Mouse (Mus musculus) frontal cortex, postnatal 10 days (tissue): ENCODE measurements around the gene Stard10.

Experiments
- DNase-seq, 2 experiments: peaks; one replicate each; pipeline ENCODE4 v3.0.0; 2022; ENCODE audit warnings: low spot score in 2 of 2, mixed read lengths in 1 of 2

Stard10 gene

DNA sequence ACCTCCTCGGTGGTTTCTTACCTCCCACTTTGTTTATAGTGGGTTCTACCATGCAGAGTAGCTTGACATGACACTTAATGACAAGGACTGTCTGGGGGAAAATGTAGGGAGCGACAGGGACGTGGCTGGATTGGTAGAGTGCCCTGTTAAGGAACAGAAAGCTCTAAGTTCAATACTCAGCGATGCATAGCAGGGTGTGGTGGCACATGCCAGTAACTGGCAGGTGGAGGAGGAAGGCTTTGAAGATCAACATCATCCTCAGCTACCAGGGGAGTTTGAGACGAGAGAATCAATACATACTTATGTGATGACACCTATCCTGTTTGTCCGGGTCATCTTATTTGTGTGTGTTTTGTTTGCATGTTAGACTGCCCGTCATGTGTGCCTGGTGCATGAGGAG is 52.8 kb downstream of the Stard10 start:
- DNase-seq, result no peak

DNA sequence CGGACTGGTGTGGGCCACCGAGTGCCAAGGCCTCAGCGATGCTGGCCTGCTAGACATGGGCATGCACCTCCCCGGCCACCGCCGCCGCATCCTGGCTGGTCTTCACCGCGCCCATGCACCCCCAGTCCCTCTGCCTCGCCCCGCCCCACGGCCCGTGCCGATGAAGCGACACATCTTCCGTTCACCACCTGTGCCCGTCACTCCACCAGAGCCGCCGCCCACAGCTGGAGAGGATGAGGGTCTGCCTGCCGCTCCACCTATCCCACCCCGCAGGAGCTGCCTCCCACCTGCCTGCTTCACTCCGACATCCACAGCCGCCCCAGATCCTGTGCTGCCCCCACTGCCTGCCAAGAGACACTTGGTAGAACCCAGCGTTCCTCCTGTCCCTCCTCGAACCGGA is 56.2 kb downstream of the Stard10 start:
- DNase-seq, result no peak

DNA sequence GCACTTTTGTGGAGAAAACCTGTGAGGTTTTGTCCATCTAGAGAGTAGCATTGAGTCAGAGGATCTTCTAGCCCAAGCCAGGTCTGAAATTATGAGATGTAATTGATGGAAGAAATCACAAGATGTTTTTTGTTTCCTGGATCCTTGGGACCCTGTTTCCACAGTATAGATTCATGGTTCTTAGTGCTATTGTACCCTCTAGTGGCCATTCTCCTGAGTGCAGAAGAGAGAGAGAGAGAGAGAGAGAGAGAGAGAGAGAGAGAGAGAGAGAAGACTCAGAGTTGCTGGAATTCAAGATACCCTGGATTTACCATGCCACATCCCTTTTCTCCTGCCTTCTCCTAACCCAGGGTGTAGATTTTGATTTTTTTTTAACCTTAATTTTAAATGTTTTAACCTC is 57.3 kb downstream of the Stard10 start:
- DNase-seq, result no peak

DNA sequence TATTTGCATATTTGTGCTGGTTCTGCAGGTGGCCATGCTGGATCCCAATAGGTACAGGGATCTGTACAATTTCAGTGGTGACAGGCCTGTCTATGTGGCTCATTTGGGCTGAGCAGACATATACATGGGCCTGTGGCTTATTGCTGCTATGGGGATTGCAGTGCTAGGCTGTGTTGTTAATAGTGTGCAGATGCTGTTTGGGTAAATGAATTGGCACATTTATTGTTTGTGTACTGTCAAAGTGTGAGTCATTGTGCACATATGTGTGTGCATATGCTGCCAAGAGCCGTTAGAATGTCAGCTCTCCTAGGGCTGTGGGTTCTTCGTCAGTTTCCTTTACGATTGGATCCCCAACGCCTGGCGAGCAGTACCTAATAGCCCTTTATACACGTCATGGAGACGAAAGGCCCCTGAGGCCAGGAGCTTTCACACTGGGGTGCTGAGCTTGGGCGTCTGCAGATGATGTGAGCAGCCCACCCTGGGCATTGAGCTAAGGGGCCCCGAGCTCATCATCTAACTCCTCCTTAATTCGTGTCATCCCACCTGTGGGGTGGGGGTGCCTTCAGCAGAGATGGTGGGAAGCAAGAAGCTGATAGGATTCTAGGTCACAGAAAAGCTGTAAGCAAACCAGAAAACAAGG is 59.9 kb downstream of the Stard10 start:
- DNase-seq, result no peak

DNA sequence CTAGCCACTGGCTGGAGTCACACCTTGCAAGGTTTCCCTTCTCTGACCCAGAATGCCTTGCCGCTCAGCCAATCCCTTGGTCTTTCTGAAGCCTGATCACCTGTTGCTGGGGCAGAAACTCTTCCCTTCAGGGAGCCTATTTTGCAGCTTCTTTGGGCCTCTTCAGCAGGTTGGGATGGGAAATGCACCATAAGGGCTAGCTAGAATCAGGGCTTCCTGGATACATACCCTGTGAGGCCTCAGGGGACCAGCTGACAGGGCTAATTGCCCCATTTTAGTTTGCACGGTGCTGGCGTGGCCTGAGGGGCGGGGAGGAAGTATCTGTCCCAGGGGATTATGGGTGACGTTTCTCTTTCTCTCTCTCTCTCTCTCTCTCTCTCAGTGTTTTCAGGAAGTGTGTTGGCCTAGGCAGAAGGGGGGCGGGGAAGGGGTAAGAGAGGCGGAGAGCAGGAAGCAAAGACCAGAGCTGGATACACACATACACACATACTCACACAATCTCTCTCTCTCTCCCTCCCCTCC is 60.9 kb downstream of the Stard10 start:
- DNase-seq, result no peak

DNA sequence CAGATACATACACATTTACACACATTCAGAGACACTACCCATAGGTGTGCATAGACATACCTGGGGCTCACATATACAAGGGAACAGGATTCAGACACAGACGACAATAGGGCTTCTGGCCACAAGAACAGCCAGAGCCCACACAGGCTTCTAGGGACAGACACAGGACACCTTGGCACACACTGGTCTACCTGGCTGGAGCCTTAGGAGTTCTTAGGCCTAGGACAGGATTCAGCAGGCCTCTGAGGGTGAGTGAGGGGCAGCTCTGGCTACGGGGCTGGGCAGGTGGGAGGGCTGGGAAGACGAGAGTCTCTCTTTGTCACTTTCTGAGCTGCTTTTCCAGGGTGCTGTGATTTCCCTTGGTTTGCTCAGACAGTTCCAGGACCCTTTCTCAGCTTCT is 61.4 kb downstream of the Stard10 start:
- no peak for DNase-seq

DNA sequence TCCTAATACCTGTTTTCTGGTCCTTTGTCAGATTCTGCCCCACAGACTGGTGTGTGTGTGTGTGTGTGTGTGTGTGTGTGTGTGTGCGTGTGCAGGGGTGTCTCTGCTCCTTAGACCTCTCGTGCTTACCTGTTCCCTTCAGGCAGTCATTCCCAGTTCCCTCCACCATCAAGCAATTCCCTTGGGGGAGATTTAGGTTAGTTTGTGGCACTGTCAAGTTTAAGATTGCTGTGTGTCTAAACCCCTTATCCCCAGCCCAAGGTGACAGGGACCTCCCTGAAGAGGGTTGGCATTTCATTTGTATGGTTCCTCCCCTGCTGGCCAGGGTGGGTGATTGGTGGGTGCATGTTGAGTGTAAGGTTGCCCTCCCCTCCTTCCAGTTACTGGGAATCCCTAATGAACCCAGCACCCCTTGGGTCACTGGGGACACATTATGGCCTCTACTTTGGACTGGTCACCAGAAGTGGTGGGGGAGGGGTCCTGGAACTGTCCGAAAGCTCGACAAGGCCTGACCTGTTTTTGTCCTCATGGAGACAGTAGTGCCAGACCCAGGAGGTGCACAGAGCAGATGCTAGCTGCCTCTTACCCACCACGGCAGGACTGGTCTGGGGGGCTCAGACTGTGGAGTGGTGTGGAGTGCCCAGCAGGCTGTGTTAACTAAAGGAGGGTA is 62.0 kb downstream of the Stard10 start:
- no peak for DNase-seq

DNA sequence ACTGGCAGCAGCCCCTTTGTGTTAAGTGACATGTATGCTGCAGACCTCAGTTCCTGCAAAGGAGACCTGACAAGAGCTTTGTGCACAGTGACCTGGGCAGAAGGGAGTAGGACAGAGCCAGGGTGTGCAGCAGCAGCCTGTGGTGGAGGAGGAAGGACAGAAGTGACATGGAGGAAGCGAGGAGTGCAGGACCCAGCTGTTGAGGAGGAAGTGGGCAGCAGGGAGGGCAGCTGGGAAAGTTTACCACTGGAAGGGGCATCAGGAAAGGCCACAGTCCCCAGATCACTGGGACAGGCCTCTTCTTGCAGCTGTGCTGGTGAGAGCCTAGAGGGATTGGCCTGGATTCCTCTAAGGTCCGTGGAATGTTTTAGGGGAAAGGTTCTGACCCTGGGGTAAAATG is 62.8 kb downstream of the Stard10 start:
- DNase-seq, result no peak

DNA sequence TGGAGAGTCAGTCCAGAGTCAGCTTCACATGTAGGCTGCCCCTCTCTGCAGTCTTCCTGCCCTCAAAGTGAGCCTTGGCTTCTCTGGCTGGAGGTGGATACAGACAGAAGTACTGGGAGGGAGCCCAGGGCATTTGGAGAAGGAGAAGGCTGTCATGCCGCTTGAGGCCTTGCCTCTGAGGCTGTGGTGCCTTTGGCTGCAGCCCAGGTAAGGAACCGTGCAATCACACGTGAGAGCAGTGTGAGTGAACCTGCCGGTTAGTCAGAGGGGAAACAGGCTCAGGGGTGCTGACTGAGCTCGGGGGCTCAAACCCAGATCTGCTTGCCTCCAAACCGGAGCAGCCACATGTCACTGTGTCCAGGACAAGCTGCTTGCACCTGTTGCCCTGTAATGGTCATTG is 64.6 kb downstream of the Stard10 start:
- no peak for DNase-seq

DNA sequence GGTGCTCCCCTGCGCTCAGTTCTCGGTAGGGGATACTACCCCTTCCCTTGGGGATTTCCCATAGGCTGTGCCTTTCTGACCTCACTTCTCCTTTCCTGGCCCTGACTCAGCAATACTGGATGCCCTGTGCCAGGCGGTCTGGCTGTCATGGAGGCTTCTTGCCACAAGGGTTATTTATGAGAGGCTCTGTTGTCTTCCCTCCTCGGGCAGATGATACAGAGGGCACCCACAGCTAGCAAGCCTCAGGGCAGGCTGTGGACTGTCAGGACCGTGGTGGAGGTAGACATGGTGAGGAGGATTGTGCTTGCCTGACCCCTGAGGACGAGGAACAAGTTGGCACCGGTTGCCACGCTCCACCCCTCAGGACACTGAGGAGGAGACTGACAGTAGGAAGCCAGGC is 65.5 kb downstream of the Stard10 start:
- no peak for DNase-seq

DNA sequence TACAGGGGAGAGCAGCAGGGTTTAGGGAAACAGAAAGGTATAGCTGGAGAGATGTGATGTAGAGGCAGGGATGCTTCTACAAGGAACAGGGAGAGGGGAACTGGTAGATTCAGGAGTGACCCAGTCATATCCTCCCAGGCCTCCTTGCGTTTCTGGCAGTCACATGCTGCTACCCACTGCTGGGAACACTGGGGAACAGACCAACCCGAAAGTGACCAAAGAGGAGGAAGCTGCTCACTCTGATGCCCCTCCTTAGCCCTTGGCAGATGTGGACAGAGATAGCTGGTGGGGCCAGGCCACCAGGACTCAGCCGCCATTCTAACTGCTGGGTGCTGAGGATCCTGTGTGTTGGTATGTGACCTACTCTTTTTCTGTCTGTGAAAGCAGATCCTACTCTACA is 66.9 kb downstream of the Stard10 start:
- no peak for DNase-seq

DNA sequence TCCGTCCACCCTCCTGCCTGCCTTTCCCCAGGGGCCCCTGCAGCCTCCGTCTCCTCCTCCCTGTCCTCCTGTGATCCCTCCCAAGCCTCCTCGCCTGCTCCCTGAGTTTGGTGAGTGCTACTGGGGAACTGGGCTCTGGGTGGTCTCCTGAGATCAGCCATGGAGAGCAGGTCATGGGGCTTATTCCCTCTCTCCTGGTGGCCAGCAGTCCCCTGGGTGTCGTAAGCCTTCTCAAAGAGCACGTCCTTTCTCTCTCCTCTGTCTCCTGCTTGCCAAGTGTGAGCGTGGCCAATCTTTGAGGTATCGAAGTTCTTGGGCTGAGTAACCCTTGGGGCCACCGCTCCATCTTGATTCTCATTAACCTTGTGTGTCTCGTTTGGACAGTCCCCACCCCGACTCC is 68.0 kb downstream of the Stard10 start:
- no peak for DNase-seq

DNA sequence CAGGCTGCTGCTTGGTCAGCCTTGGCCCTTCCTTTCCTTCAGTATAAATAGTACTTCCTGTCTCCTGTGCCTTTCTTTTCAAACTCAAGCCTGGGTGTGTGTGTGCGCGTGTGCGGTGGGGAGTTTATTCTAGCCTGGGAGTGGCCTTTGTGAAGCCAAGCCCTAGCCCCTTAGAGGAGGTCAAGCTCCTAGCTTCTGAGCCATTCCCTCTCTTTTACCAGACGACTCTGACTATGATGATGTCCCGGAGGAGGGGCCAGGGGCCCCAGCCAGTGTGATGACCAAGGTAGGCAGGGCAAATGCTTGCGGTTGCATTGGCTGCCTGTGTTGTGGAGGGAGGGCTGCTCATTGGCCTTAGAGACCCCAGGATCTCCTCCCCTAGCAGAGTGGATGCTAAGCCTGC is 68.4 kb downstream of the Stard10 start:
- no peak for DNase-seq

DNA sequence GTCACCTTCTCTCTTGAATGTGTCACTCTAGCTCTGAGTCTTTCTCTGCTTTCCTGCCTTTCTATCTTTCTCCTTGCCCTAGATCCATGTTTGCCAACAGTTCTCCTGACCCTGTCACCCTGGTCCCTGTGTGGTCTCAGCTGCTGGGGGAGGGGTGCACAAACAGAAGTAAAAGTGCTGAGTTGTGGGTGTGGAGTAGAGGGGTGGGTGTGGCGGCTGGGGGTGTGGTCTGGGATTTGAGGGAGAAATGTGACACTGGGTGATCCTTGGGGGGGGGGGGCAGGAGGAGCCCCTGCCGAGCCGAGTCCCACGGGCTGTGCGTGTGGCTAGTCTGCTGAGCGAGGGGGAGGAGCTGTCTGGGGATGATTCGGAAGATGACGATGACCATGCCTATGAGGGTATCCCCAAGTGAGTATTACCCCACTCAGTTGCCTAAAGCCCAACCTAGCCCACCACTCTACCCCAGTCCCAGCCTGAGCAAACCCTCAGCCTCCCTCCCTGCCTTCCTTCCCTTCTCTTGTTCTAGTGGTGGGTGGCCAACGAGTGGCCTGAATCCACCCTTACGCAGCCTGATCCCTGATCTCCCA is 69.1 kb downstream of the Stard10 start:
- no peak for DNase-seq

DNA sequence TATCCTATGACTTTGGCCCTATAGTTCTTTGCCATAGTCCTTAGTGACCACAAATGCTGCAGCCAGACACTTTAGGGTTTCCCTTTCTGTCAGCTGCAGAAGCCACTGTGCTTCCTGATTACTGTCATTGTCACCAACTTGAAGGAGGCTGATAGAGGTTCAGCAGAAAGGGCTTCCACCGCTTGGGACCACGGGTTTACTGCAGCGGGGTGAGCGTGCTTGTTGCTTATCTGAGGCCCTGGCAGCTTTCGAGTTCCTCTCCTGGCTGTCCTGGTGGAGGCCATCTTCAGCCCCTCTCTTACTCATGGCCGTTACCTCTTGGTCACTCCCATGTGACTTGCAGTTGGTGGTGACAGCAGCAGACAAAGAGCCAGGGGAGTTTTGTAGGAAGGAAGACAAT is 72.4 kb downstream of the Stard10 start:
- no peak for DNase-seq

DNA sequence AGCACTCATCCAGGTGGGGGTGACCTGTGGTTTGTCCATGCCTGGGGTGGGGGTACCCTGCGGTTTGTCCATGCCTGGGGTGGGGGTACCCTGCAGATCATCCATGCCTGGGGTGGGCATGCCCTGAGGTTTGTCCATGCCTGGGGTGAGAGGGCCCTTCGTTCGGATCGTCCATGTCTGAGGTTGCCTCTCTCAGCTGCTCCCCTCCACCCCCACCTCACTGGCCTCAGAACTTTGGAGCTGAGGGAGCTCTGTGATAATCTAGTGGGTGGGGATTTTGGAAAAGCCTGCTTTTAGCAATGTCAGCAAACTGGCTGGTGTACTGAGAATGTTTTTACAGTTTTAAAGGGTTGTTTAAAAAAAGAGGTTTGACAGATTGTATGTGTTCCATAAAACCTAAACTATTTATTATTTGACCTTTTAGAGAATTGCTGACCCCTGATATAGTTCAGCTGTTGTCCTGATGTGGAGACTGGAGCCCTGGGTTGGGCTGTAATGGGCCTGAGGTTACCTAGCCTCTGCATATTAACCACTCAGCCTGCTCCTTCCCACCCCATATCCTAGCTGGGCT is 75.1 kb downstream of the Stard10 start:
- no peak for DNase-seq

DNA sequence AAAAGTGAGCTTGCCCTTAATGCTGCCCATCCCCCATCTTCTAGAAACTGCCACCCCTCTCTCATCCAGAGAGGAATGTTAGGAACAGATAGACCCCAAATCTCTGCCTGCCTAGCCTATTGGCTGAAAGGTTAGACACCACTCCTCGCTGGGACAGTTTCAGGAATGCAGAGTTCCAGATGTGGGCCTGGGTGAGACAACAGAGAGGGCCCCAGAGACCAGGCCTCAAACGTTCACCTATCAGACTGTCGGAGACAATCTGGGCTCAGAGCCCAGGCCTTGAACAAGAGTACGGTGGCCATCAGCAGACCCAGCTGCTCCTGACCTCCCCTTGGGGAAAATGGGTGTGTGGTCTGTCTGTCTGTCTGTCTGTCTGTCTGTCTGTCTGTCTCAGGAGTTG is 76.1 kb downstream of the Stard10 start:
- no peak for DNase-seq

DNA sequence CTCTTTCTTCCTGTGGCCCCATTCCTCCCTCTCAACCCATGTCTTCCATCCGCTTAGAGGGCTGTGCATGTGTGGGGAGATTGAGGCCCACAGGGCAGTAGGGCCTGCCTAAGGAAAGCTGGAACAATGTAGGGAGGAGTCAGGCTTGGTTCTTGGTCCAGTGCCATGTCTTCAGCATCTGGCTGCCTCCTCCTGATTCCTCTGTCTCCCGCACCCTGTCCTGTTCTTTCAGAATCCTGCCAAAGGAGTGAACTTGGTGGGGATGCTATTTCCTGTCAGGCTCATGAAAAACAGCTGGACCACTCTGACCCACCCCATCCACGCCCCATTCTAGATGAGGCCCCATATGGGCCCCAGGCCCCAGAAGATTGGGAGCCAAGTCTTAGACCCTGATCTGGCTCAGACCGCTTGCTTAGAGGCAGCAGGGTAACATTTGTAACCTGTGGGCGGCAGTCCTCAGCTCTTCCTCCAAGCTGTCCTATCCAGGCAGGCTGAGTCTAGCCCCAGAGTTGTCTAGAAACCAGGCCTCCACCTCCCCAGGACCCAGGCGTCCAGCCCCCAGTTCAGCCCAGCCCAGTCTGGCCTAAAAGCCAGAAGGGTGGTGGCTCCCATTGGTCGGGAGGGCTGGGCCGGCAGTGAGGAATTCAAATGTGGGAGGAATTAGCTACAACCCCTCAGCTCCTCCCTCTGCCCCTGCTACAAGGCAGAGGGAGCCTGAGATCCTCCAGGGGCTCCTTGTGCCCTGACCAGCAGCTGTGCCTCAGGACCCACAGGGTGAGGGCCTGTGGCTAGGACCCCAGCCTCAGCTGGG is 77.0 kb downstream of the Stard10 start:
- no peak for DNase-seq

DNA sequence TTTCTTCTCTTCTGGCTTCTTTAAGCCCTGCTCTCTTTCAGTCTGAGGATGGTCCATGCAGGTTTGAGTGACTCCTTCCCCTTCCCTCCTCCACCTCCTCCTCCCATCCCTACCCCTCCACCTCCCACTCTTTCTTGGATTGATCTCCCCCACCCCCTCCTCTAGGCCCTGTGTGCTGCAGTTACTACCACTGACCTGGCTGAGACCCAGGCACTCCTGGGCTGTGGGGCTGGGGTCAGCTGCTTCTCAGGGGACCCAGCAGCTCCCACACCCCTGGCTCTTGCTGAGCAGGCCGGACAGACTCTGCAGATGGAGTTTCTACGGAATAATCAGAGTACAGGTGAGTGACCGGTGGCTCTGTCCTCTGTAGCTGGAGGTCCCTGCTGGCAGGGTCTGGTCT is 77.7 kb downstream of the Stard10 start:
- no peak for DNase-seq

DNA sequence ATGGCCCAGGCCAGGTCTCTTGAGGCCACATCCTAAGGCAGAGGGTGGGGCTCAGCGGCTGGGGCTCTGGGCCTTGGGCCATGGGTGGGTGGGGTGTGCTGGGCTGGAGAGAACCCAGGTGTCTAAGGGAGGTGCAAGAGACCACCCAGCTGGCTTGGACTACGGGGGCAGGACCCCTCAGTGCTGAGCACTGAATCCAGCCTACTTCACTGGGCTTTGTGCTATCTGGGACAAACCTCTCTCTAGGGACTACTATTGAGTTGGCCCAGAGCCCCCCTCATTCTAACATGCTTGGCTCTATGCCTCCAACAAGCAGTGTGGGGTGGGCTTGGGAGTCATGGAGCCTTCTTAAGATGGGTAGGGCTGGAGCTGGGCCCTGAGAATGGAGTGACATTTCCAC is 78.6 kb downstream of the Stard10 start:
- DNase-seq, result no peak
